Mouse (Mus musculus) midbrain, embryonic 15.5 days (tissue): ENCODE measurements around the gene Riiad1. TPM values are rescaled to one million over a fixed set of nuclear protein-coding genes. Genes with fewer than 3 reads are reported as not detected.

Experiments used
- ATAC-seq: fragments of 200-750 bp; cut with Nextera tagmentation; replicated peaks from 2 replicates; pipeline ENCODE4 v1.8.0; 2017; ENCODE audit warnings: moderate TSS enrichment
- H3K27ac ChIP-seq: fragments of 300-500 bp; sonication (generic); 2 replicates; pipeline ENCODE4 v1.5.1; 2015; ENCODE audit warnings: mild to moderate bottlenecking, inconsistent platforms
- H3K27me3 ChIP-seq: fragments of 300-500 bp; sonication (generic); replicated peaks from 2 replicates; pipeline ENCODE4 v1.6.1; 2015; ENCODE audit warnings: inconsistent platforms
- H3K36me3 ChIP-seq: fragments of 300-500 bp; sonication (generic); replicated peaks from 2 replicates; pipeline ENCODE4 v1.6.1; 2015; ENCODE audit warnings: inconsistent platforms
- H3K4me1 ChIP-seq: fragments of 300-500 bp; sonication (generic); 2 replicates; pipeline ENCODE4 v1.6.1; 2015; ENCODE audit warnings: inconsistent platforms
- H3K4me2 ChIP-seq: fragments of 300-500 bp; sonication (generic); 2 replicates; pipeline ENCODE4 v1.6.1; 2015; ENCODE audit warnings: inconsistent platforms, mild to moderate bottlenecking, moderate library complexity
- H3K4me3 ChIP-seq: fragments of 300-500 bp; sonication (generic); 2 replicates; pipeline ENCODE4 v1.5.1; 2015; ENCODE audit warnings: mild to moderate bottlenecking, inconsistent platforms
- H3K9ac ChIP-seq: fragments of 300-500 bp; sonication (generic); 2 replicates; pipeline ENCODE4 v1.6.1; 2015; ENCODE audit warnings: mild to moderate bottlenecking, inconsistent platforms
- H3K9me3 ChIP-seq: fragments of 300-500 bp; sonication (generic); 2 replicates; pipeline ENCODE4 v1.6.1; 2016; ENCODE audit warnings: inconsistent platforms
- WGBS: fragments of 180-500 bp; shearing (Covaris S2); methylation state at CpG from one replicate; pipeline ENCODE4 v1.1.7; 2015; ENCODE audit warnings: mixed read lengths; 5-methylcytosine and 5-hydroxymethylcytosine counted together
- polyA plus RNA-seq: library from polyadenylated mRNA; unstranded; fragments of >200 nt; fragmentation: Nextera tagmentation; extraction: Ambion mirVana; gene quantifications from 2 replicates; pipeline ENCODE4 v1.2.1, GENCODE M21; 2015

The Riiad1 gene
- polyA plus RNA-seq, 1 experiment from 2014 or later = 20.1 TPM

DNA sequence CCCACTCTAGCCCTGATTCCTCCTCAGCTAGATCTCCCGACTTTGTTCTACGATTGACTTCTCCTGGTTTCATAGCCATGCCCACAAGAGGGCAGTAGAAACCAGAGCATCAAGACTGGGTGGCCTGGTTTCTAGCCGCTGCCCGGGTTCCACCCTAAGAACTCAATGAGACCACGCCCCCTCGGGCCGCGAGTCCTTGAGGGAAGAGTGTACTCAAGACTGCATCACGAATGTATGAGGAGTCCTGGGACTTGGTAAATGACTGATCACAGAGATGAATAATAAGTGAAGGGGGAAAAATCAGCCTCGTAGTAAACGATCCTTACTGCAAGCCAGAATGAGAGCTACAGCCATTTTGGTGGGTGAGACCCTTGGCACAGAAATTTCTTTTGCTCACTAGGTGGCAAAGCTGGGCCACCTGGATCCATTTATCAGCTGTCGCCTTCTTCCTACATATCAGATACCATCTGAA, 23.6 kb downstream of the Riiad1 start:
- Histone ChIP-seq H3K36me3 (no peaks in the 10 kb centered on the region), H3K4me3 (peak overlapping the region; percentile 41), H3K27ac (peak overlapping the region; percentile 60), H3K4me2 (peak overlapping the region; percentile 43), H3K9me3 (no peaks in the 10 kb centered on the region), H3K27me3 (no peaks in the 10 kb centered on the region), H3K4me1 (peaks cover 5% of the 10 kb centered on the region; the same call in 1 of the 2 replicates), H3K9ac (peak overlapping the region; percentile 29; the same call in 1 of the 2 replicates)
- under 1% methylated on average over 12 of the region's 12 CpGs for WGBS
- ATAC-seq = peak; percentile 93

DNA sequence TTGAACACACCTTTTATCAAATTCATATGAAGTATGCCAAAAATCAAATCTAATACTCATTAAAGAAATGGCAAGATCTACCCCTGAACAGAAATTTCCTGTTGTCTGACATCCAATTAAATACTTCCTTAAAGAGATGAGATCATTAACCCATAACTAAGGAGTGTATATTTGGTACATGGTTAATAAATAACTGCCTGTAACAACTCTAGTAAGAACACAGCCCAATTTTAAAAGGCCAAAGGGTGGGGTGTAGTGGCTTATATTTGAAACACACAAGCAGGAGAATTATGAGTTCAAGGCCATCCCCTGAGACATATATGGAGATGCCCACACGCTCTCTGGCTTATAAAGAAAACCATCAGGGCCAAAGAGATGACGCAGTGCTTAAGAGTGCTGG, 30.8 kb downstream of the Riiad1 start:
- WGBS = 94% methylated on average over 2 of the region's 2 CpGs
- Histone ChIP-seq H3K9ac (no peak overlapping the region), H3K9me3 (no peaks in the 10 kb centered on the region), H3K27me3 (no peaks in the 10 kb centered on the region), H3K4me1 (peaks cover 6% of the 10 kb centered on the region), H3K36me3 (peaks cover 28% of the 10 kb centered on the region), H3K4me2 (no peak overlapping the region), H3K27ac (no peak overlapping the region), H3K4me3 (no peak overlapping the region)
- ATAC-seq = no peak

DNA sequence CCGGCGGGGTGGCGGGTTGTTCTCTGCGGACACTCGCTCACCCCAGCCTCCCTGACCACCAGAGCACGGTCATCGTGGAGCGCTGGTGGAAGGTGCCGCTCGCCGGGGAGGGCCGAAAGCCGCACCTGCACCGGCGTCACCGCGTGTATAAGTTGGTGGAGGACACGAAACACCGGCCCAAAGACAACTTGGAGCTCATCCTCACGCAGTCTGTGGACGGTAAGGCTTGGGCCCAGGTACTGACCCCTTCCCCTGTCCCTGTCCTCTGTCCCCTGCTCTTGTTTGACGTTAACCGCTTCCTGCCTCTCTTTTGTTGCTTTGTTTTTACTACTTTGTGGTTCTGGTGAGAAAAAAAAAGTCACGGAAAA, 36.6 kb downstream of the Riiad1 start, which contains the start of gene Oaz3:
TSS of gene Oaz3 (minus strand) at position 319 of the 368 bp plus-strand sequence.
- 0% methylated on average over 24 of the region's 24 CpGs for WGBS
- H3K9ac ChIP-seq = peak within 1 kb of the TSS; percentile 92

GRCm38 (mm10) chr3:94442951-94443596, 37.1 kb downstream of the Riiad1 start, which contains the start of gene Mrpl9:
Gene Mrpl9, plus strand, starts transcription at chr3:94443318.
- Histone ChIP-seq H3K27me3 (no peaks in the 10 kb centered on the region), H3K36me3 (peaks cover 22% of the 10 kb centered on the region), H3K4me2 (peak within 1 kb of the TSS; percentile 85), H3K9me3 (no peaks in the 10 kb centered on the region), H3K27ac (peak within 1 kb of the TSS; percentile 84), H3K9ac (peak within 1 kb of the TSS; percentile 92), H3K4me3 (peak within 1 kb of the TSS; percentile 87), H3K4me1 (peaks cover 18% of the 10 kb centered on the region)
- peak; percentile 98 for ATAC-seq
- WGBS = under 1% methylated on average over 39 of the region's 39 CpGs

More for the DNA sequence above, 36.6 kb downstream of the Riiad1 start, which contains the start of gene Oaz3:
- no peaks in the 10 kb centered on the region for H3K9me3 ChIP-seq
- peak; percentile 70 for ATAC-seq
- H3K27me3 ChIP-seq = no peaks in the 10 kb centered on the region
- H3K4me2 ChIP-seq = peak within 1 kb of the TSS; percentile 85
- peaks cover 18% of the 10 kb centered on the region for H3K4me1 ChIP-seq
- H3K4me3 ChIP-seq = peak within 1 kb of the TSS; percentile 87
- H3K27ac ChIP-seq = peak within 1 kb of the TSS; percentile 84
- peaks cover 26% of the 10 kb centered on the region for H3K36me3 ChIP-seq

DNA sequence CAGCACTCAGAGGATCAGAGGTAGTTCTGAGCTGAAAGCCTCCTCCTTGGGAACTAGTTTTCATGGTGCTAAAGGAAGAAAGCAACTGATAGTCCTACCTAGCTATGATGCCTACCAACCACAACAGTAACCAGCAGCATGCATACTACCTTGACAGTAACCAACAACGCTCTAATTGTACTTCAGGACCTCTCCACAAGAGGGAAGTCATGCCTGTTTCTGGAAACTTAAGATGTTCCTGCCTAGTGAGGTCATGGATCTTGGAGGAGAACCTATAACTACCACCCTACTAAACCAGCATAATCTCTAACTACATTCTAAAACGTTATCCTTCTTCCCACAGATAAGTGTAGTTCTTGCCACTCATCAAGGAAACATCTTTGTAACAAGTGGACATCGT, 39.0 kb downstream of the Riiad1 start:
- no peaks in the 10 kb centered on the region for H3K27me3 ChIP-seq
- peaks cover 4% of the 10 kb centered on the region; the same call in 1 of the 2 replicates for H3K36me3 ChIP-seq
- no peaks in the 10 kb centered on the region for H3K9me3 ChIP-seq
- peaks cover 18% of the 10 kb centered on the region for H3K4me1 ChIP-seq
- H3K4me3 ChIP-seq = no peak overlapping the region
- H3K27ac ChIP-seq = no peak overlapping the region
- WGBS = 42% methylated on average over 3 of the region's 3 CpGs
- H3K4me2 ChIP-seq = no peak overlapping the region
- no peak for ATAC-seq
- H3K9ac ChIP-seq = no peak overlapping the region

DNA sequence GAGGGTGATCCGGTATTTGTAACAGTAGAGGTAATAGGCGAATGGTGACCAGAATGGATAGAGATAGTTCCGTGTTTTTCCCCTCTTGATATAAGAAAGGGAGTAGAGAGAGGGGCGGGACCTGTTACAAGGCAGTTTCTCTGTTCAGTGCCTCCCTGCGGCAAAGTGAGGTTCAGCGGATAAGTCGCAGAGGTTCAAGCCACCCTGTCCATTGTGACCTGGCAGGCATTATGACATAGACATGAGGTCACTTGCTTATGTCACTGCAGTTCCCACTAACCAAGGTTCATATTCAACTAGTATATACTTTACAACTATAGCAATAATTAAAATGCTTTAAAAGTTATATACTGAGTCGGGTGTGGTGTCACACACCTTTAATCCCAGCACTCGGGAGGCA, 43.7 kb downstream of the Riiad1 start:
- H3K9ac ChIP-seq = no peak overlapping the region
- H3K36me3 ChIP-seq = no peaks in the 10 kb centered on the region
- WGBS = 84% methylated on average over 9 of the region's 9 CpGs
- no peaks in the 10 kb centered on the region for H3K27me3 ChIP-seq
- no peak overlapping the region for H3K4me2 ChIP-seq
- H3K4me1 ChIP-seq = no peaks in the 10 kb centered on the region
- no peak overlapping the region for H3K4me3 ChIP-seq
- no peaks in the 10 kb centered on the region for H3K9me3 ChIP-seq
- H3K27ac ChIP-seq = no peak overlapping the region
- no peak for ATAC-seq

DNA sequence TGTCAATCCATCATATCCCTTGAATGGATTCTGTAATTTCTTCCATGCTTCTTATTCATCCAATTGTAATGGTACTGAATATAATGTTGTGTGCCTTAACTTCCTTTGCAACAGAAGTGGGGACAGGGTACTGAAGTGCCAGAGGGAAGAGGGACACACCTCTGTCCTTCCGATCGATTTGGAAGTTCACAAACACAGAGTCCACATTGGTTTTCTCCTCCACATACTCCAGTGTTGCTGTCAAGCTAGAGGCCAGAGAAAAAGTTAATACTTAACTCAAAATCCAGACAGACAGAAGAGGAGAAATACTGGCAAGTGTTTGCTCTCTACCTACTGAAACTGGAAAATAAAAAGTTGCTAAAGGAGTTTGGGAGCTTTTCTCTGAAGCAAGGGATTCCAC, 45.8 kb downstream of the Riiad1 start:
- no peak overlapping the region for H3K27ac ChIP-seq
- no peaks in the 10 kb centered on the region for H3K27me3 ChIP-seq
- no peak for ATAC-seq
- no peaks in the 10 kb centered on the region for H3K4me1 ChIP-seq
- no peak overlapping the region for H3K9ac ChIP-seq
- peaks cover 4% of the 10 kb centered on the region; the same call in 1 of the 2 replicates for H3K36me3 ChIP-seq
- 95% methylated on average over 2 of the region's 2 CpGs for WGBS
- H3K4me3 ChIP-seq = no peak overlapping the region
- H3K9me3 ChIP-seq = no peaks in the 10 kb centered on the region
- H3K4me2 ChIP-seq = no peak overlapping the region

- Histone ChIP-seq H3K4me3 (no peak overlapping the region), H3K27ac (no peak overlapping the region), H3K27me3 (no peaks in the 10 kb centered on the region), H3K4me2 (no peak overlapping the region), H3K9ac (no peak overlapping the region), H3K36me3 (peaks cover 17% of the 10 kb centered on the region; the same call in 1 of the 2 replicates), H3K4me1 (no peaks in the 10 kb centered on the region), H3K9me3 (no peaks in the 10 kb centered on the region)
- 83% methylated on average over 2 of the region's 2 CpGs for WGBS
- ATAC-seq = no peak
Observed at GRCm38 (mm10) chr3:94430980-94431379, 49.2 kb downstream of the Riiad1 start.

Other genes with a start within 250 kb of the Riiad1 start
- gene Gm4778, start 216.3 kb downstream of the Riiad1 start, polyA plus RNA-seq = not detected in 2 replicates
- gene Them4, start 170.3 kb downstream of the Riiad1 start, polyA plus RNA-seq = 53.1 and 56.9 TPM in 2 replicates
- gene Them5, start 138.2 kb downstream of the Riiad1 start, polyA plus RNA-seq = not detected in 2 replicates
- gene C2cd4d, start 117.9 kb downstream of the Riiad1 start, polyA plus RNA-seq = 2.8 and 3.2 TPM in 2 replicates
- 0.23 and 0.39 TPM in 2 replicates for gene Rorc, start 107.5 kb downstream of the Riiad1 start, polyA plus RNA-seq
- 1.6 TPM in 2 replicates for gene Lingo4, start 81.8 kb downstream of the Riiad1 start, polyA plus RNA-seq
- gene Tdrkh, start 67.1 kb downstream of the Riiad1 start, polyA plus RNA-seq = 47.8 and 53.2 TPM in 2 replicates
- gene Mrpl9, start 37.0 kb downstream of the Riiad1 start, polyA plus RNA-seq = 56.7 and 57.8 TPM in 2 replicates
- gene Oaz3, start 36.4 kb downstream of the Riiad1 start, polyA plus RNA-seq = 1.6 and 1.8 TPM in 2 replicates
- 320 and 350 TPM in 2 replicates for gene Celf3, start 2.0 kb downstream of the Riiad1 start, polyA plus RNA-seq
- gene Snx27, start 102.4 kb upstream of the Riiad1 start, polyA plus RNA-seq = 86.4 and 94.7 TPM in 2 replicates
- gene Gm10972, start 162.8 kb upstream of the Riiad1 start, polyA plus RNA-seq = not detected in 2 replicates
- 4.9 and 5.8 TPM in 2 replicates for gene Tuft1, start 178.5 kb upstream of the Riiad1 start, polyA plus RNA-seq
- 0.32 and 0.49 TPM in 2 replicates for gene Selenbp2, start 213.2 kb upstream of the Riiad1 start, polyA plus RNA-seq